Mouse (Mus musculus) thymus, postnatal 25 days (tissue): ENCODE results near the gene Dnaja3.

ENCODE experiments used
- DNase-seq: peaks from one replicate; pipeline ENCODE4 v3.0.0; 2022

Dnaja3 gene

GRCm38 (mm10) chr16:4643670-4644419, 4.1 kb downstream of the Dnaja3 start:
- DNase-seq: no peak

- DNase-seq: no peak
Measured at GRCm38 (mm10) chr16:4645867-4646266, 6.1 kb downstream of the Dnaja3 start.

DNA sequence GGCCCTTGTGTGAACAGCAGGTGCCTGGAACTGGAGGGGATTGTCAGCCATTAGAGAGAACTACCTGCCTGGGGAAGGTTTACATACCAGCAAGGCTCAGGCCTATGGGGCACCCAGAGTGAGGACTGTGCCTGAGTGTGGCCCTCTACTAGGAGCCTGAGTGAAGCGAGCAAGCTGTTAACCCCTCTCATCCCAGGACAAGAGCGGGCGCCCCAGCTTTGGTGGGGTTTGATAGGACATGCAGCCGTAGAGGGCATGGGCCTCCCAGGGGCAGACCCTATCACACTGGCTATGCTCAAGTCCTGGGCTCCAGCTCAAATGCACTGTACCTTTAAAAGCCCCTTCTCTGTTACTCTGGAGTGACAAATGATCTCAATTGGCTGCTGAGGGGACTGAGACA, 7.0 kb downstream of the Dnaja3 start:
- DNase-seq: no peak

DNA sequence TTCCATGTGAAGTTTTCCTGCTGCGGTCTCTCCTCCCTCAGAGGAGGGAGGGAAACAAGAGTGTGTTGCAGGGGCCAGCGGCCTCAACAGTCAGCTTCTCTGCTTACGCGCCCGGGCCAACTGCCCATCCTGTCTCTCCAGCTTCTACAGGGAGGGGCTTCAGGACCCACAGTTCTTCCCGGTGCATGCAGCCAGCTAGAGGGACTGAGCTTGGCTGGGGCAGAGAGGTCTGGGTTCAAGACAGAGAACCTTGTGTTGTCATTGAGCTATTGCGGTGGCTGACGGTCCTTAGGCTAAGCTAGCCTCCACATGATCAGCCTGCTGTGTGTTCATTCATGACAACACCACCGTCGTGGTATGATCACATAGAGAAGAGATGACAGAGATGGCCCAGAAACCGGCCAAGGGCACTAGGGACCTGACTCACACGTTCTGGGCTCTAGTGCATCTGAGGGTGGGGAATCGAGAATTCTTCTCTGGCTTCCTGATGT, 7.9 kb downstream of the Dnaja3 start:
- no peak for DNase-seq

DNA sequence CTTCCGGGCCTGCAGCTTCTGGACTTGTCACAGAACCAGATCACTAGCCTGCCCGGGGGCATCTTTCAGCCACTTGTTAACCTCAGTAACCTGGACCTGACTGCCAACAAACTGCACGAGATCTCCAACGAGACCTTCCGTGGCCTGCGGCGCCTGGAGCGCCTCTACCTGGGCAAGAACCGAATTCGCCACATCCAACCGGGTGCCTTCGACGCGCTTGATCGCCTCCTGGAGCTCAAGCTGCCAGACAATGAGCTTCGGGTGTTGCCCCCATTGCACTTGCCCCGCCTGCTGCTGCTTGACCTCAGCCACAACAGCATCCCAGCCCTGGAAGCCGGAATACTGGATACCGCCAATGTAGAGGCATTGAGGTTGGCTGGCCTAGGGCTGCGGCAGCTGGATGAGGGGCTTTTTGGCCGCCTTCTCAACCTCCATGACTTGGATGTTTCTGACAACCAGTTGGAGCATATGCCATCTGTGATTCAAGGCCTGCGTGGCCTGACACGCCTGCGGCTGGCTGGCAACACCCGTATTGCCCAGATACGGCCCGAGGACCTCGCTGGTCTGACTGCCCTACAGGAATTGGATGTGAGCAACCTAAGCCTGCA, 8.7 kb downstream of the Dnaja3 start:
- no peak for DNase-seq

DNA sequence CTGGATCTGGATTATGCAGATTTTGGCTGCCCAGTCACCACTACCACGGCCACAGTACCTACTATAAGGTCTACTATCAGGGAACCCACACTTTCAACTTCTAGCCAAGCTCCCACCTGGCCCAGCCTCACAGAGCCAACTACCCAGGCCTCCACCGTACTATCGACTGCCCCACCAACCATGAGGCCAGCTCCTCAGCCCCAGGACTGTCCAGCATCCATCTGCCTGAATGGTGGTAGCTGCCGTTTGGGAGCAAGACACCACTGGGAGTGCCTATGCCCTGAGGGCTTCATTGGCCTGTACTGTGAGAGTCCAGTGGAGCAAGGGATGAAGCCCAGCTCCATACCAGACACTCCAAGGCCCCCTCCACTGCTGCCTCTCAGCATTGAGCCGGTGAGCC, 9.4 kb downstream of the Dnaja3 start:
- DNase-seq: no peak

DNA sequence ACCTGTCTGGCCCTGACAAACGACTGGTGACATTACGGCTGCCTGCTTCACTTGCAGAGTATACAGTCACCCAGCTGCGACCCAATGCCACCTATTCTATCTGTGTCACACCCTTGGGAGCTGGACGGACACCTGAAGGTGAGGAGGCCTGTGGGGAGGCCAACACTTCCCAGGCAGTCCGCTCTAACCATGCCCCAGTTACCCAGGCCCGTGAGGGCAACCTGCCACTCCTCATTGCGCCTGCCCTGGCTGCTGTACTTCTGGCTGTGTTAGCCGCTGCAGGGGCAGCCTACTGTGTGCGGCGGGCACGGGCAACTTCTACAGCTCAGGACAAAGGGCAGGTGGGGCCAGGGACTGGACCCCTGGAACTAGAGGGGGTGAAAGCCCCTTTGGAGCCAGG, 9.9 kb downstream of the Dnaja3 start:
- no peak for DNase-seq

DNA sequence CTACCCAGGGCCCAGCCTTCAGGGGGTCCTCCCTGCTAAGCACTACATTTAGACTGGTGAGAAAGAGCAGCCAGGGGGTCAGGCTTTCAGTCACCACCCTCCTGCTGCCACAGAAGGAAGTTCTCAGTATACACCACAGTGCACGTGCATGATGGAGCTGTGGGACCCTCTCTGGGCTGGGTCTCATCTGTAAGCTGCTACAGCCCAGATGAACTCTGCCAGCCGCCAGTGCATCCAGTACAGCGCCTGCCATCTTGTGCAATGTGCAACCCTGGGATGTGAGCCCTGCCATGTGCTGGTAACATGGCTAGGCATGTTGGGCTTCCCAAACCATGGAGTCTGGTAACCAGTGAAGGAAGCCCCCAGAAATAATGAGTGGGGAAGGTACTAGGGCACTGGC, 10.4 kb downstream of the Dnaja3 start:
- DNase-seq: no peak

- DNase-seq: no peak
Measured at GRCm38 (mm10) chr16:4651081-4651480, 11.3 kb downstream of the Dnaja3 start.

GRCm38 (mm10) chr16:4651624-4652023, 11.8 kb downstream of the Dnaja3 start:
- no peak for DNase-seq

GRCm38 (mm10) chr16:4652707-4653416, 13.1 kb downstream of the Dnaja3 start:
- DNase-seq: no peak

GRCm38 (mm10) chr16:4654706-4655105, 14.9 kb downstream of the Dnaja3 start:
- no peak for DNase-seq

GRCm38 (mm10) chr16:4655251-4655734, 15.5 kb downstream of the Dnaja3 start:
- no peak for DNase-seq

DNA sequence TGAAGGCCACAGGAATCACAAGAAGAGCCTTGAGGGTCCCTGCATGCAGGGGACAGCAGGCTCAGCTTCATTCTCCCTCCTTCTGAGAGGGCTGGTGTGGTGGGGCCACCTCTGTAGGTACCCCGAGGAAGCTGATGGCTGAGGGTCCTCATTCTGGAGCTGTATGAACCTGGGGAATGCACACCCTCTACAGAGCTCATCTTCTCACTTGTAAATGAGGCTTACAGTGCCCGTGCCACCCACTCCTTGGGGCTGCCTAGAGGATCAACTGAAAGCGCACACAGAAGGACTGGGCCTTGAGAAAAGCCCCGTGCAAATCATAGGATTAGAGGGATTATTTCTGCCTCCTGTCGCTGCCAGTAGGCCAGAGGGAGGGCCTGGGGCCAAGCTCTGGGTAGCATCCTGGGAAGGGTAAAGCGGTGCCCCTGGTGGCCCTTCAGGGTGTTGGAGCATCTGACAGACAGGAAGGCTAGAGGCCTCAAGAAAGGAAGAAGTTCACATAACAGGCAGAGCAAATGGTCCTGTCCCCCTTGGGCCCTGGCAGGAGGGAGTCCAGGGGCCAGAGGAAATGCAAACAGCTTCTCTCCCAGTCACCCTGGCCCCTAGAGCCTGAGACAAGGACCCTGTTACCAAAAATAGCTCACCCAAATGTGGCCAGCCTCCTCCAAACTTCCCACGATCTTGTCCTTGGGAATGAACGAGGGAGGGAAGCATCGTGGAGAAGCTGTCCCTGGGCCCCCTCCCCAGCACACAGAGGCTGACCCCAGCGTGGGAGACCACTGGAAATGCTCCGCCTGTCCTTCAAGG, 16.2 kb downstream of the Dnaja3 start:
- DNase-seq: no peak

GRCm38 (mm10) chr16:4656571-4657081, 16.8 kb downstream of the Dnaja3 start:
- no peak for DNase-seq

DNA sequence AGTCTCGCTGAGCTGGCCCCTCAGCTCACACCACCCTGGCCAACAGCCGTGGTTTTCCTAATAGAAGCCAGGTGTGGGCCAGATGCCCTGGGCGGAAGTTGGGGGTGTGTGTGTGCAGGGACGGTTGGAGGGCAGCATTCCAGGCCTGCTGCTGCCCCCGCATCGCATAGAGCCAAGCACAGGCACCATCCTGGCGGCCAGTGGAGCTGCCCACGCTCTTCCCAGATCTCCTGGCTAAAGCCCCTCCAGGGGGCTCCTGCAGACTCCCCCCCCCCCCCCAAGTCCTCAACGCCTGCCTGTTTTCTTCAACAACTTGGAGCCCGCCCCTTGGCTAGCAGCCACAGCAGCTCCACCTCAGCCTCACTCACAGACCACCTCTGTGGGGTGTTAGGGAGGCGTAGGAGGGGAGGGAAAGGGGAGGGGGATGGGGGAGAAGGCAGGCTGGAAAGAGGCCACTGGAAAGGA, 19.0 kb downstream of the Dnaja3 start:
- no peak for DNase-seq

- DNase-seq: no peak
Measured at GRCm38 (mm10) chr16:4659326-4659725, 19.5 kb downstream of the Dnaja3 start.

- no peak for DNase-seq
Measured at GRCm38 (mm10) chr16:4661605-4662004, 21.8 kb downstream of the Dnaja3 start.

- DNase-seq: no peak
Measured at GRCm38 (mm10) chr16:4663806-4664205, 24.0 kb downstream of the Dnaja3 start.

GRCm38 (mm10) chr16:4665726-4666125, 25.9 kb downstream of the Dnaja3 start:
- no peak for DNase-seq

GRCm38 (mm10) chr16:4667190-4667808, 27.5 kb downstream of the Dnaja3 start:
- peak; percentile 84 for DNase-seq

GRCm38 (mm10) chr16:4670317-4670716, 30.5 kb downstream of the Dnaja3 start:
- DNase-seq: no peak
